Mouse (Mus musculus): ENCODE data around the gene Slc6a18. TPM values are rescaled to one million over a fixed set of nuclear protein-coding genes. Genes with fewer than 3 reads are reported as not detected.

The Slc6a18 gene
- polyA plus RNA-seq, 1 experiment from 2014 or later, result not detected

DNA sequence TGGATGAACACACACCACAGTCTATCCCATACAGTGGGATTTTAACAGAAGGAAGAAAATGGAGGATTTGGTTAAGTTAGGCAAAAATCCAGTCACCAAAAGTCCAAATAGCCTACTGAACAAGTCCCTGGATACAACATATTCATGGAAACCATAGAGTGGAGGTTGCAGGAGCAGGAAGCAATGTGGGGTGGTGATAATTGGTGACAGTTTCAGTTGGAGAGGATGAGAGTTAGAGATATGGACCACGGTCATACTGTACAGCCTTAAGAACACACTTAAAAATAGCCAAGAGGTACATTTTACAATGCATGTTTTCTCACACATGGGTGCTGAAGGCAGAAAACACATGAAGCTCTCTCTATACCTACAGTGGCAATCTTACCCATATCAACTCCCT lies 17.1 kb upstream of the Slc6a18 start:
- no peak for ATAC-seq (replicated peaks; ENCODE audit: extremely low read depth, insufficient read depth, low FRiP score)
- WGBS, result 42% methylated on average over 1 of the region's 1 CpGs
- H3K27me3 ChIP-seq (ENCODE audit: control insufficient read depth, insufficient read depth, low read length), result no peaks in the 10 kb centered on the region
- H3K36me3 ChIP-seq (ENCODE audit: control insufficient read depth, insufficient read depth), result no peaks in the 10 kb centered on the region
- H3K27ac ChIP-seq (ENCODE audit: low read length), result no peak overlapping the region
- H3K4me2 ChIP-seq (ENCODE audit: low read depth, low read length), result no peak overlapping the region
- H3K9ac ChIP-seq (ENCODE audit: low read length), result no peak overlapping the region
- H3K9me3 ChIP-seq (replicated peaks; ENCODE audit: control insufficient read depth, low read length), result no peaks in the 10 kb centered on the region
- H3K4me1 ChIP-seq (ENCODE audit: control insufficient read depth, insufficient read depth, low read length), result no peaks in the 10 kb centered on the region
- no peak overlapping the region for H3K4me3 ChIP-seq (ENCODE audit: low read length)

DNA sequence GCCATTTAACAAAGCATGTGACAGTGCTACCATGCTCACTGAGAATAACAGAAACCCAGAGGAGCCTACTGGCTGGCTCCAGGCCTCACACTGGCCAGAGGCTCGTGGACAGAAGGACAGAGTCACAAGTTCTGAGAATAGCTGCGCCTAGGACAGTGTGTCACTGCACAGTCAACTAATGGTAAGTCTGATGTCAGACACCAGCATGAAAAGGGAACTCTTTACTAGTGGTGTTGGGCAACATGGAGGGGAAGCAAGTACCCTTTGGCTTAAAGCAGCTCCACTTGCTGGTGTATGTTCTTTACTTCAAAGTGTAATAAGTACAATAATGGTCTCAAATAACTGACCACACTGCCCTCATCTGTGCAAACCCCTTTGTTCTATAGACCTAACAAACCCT lies 15.5 kb upstream of the Slc6a18 start:
- H3K27me3 ChIP-seq (ENCODE audit: control insufficient read depth, insufficient read depth, low read length), result no peaks in the 10 kb centered on the region; the same call in 1 of the 2 replicates
- ATAC-seq (replicated peaks; ENCODE audit: extremely low read depth, insufficient read depth, low FRiP score), result no peak
- no peak overlapping the region for H3K9ac ChIP-seq (ENCODE audit: low read length)
- H3K27ac ChIP-seq (ENCODE audit: low read length), result no peak overlapping the region
- H3K4me3 ChIP-seq (ENCODE audit: low read length), result no peak overlapping the region
- no peaks in the 10 kb centered on the region for H3K9me3 ChIP-seq (replicated peaks; ENCODE audit: control insufficient read depth, low read length)
- H3K4me2 ChIP-seq (ENCODE audit: low read depth, low read length), result no peak overlapping the region
- no peaks in the 10 kb centered on the region for H3K4me1 ChIP-seq (ENCODE audit: control insufficient read depth, insufficient read depth, low read length)
- 58% methylated on average over 2 of the region's 2 CpGs for WGBS
- no peaks in the 10 kb centered on the region for H3K36me3 ChIP-seq (ENCODE audit: control insufficient read depth, insufficient read depth)

DNA sequence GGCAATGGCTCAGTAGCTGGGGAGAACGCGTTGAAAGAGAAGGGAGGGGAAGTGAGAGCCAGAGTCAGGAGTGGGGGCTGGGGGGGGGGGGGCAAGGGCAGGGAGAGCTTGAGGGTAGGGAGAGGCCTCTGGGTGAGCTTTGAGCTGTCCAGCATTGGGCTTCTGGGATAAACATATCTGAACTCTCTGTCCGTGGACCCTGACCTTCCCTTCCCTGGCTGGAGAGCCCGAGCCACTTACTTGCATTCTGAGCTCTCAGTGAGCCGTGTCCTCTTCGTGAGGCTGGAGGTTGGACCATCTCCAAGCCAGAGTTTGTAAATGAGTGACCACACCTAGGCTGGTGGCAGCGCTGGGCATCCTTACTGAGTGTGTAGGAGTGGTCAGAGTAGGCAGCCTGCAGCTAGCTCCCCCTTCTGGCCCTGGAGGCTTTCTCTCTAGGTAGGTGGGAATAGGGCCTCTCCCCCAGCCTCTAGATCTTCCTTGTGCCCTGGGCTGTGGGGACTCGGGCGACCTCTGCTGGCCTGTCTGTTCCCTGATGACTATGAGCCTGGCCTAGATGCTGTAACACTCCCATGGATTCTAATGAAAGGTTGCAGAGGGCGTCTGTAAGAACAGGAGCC lies 14.5 kb upstream of the Slc6a18 start:
- H3K9ac ChIP-seq (ENCODE audit: low read length), result no peak overlapping the region
- no peak overlapping the region for H3K27ac ChIP-seq (ENCODE audit: low read length)
- H3K4me1 ChIP-seq (ENCODE audit: control insufficient read depth, insufficient read depth, low read length), result no peaks in the 10 kb centered on the region
- WGBS, result 27% methylated on average over 10 of the region's 10 CpGs
- H3K4me2 ChIP-seq (ENCODE audit: low read depth, low read length), result no peak overlapping the region
- H3K4me3 ChIP-seq (ENCODE audit: low read length), result no peak overlapping the region
- no peaks in the 10 kb centered on the region; the same call in 1 of the 2 replicates for H3K27me3 ChIP-seq (ENCODE audit: control insufficient read depth, insufficient read depth, low read length)
- no peaks in the 10 kb centered on the region for H3K36me3 ChIP-seq (ENCODE audit: control insufficient read depth, insufficient read depth)
- peak; percentile 79 for ATAC-seq (replicated peaks; ENCODE audit: extremely low read depth, insufficient read depth, low FRiP score)
- H3K9me3 ChIP-seq (replicated peaks; ENCODE audit: control insufficient read depth, low read length), result no peaks in the 10 kb centered on the region

DNA sequence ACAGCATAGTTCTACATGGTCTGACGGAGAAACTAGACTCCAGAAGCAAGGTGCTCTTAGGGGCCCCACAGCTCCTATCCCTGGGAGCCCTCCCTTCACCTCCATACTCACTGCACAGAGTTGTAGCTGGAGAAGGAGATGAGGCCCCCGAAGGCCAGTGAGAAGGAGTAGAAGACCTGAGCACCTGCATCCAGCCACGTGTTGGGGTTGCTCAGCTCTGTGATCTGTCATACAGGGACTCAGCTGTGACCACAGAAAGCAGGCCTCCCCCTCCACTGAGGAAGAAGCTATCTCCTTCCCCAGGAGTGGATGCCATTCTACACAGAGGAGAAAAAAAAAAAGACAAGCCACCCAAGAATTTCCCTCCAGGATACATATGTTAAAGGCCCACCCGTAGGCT lies 11.1 kb upstream of the Slc6a18 start:
- Histone ChIP-seq H3K36me3 (ENCODE audit: control insufficient read depth, insufficient read depth) (no peaks in the 10 kb centered on the region), H3K27me3 (ENCODE audit: control insufficient read depth, insufficient read depth, low read length) (no peaks in the 10 kb centered on the region; the same call in 1 of the 2 replicates), H3K9me3 (replicated peaks; ENCODE audit: control insufficient read depth, low read length) (no peaks in the 10 kb centered on the region), H3K4me3 (ENCODE audit: low read length) (no peak overlapping the region), H3K9ac (ENCODE audit: low read length) (no peak overlapping the region), H3K4me1 (ENCODE audit: control insufficient read depth, insufficient read depth, low read length) (no peaks in the 10 kb centered on the region), H3K27ac (ENCODE audit: low read length) (no peak overlapping the region), H3K4me2 (ENCODE audit: low read depth, low read length) (no peak overlapping the region)
- 68% methylated on average over 4 of the region's 4 CpGs for WGBS
- no peak for ATAC-seq (replicated peaks; ENCODE audit: extremely low read depth, insufficient read depth, low FRiP score)

DNA sequence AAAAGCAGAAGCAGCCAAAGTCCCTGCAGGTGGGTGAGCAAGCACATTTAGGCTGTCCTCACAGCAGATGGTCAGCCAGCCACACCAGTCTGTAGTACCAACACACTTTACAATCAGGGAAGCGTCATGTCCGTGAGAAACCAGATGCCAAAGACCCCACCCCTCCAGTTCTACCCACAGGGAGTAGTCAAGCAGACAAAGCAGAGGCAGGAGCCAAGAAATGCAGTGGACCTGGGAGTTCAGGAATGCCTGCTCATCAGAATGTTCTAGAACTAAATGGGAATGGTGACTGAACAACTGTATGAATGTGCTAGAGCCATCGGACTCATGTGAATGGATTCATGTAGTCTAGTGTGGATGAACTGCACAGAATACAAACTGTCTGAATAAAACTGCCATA lies 9.8 kb upstream of the Slc6a18 start:
- 54% methylated on average over 3 of the region's 3 CpGs for WGBS
- Histone ChIP-seq H3K36me3 (ENCODE audit: control insufficient read depth, insufficient read depth) (no peaks in the 10 kb centered on the region), H3K4me1 (ENCODE audit: control insufficient read depth, insufficient read depth, low read length) (no peaks in the 10 kb centered on the region), H3K27ac (ENCODE audit: low read length) (no peak overlapping the region), H3K27me3 (ENCODE audit: control insufficient read depth, insufficient read depth, low read length) (no peaks in the 10 kb centered on the region; the same call in 1 of the 2 replicates), H3K9ac (ENCODE audit: low read length) (no peak overlapping the region), H3K4me3 (ENCODE audit: low read length) (no peak overlapping the region), H3K9me3 (replicated peaks; ENCODE audit: control insufficient read depth, low read length) (no peaks in the 10 kb centered on the region), H3K4me2 (ENCODE audit: low read depth, low read length) (no peak overlapping the region)
- ATAC-seq (replicated peaks; ENCODE audit: extremely low read depth, insufficient read depth, low FRiP score), result no peak

DNA sequence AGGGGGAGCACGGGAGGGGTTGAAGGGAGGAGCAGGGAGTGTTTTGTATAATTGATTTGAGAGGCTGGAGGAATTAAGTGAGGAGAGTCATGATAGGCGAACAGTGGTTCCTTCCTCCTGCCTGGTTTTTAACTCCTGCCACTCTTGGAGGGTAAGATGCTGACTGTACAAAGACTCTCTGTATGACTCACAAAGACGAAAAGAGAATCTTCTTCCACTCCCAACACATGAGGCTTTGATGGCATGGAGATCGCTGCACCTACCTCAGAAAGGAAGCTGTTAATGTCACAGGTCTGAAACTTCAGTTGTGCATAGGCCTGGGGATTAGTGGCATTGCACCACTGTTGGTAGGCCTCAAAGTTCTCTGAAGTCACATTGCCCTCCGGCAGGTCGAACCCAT lies 7.7 kb upstream of the Slc6a18 start:
- H3K9ac ChIP-seq (ENCODE audit: low read length), result no peak overlapping the region
- no peak for ATAC-seq (replicated peaks; ENCODE audit: extremely low read depth, insufficient read depth, low FRiP score)
- no peak overlapping the region for H3K4me2 ChIP-seq (ENCODE audit: low read depth, low read length)
- 79% methylated on average over 6 of the region's 6 CpGs for WGBS
- H3K27me3 ChIP-seq (ENCODE audit: control insufficient read depth, insufficient read depth, low read length), result no peaks in the 10 kb centered on the region; the same call in 1 of the 2 replicates
- H3K27ac ChIP-seq (ENCODE audit: low read length), result no peak overlapping the region
- H3K4me1 ChIP-seq (ENCODE audit: control insufficient read depth, insufficient read depth, low read length), result no peaks in the 10 kb centered on the region
- no peak overlapping the region for H3K4me3 ChIP-seq (ENCODE audit: low read length)
- H3K36me3 ChIP-seq (ENCODE audit: control insufficient read depth, insufficient read depth), result no peaks in the 10 kb centered on the region
- no peaks in the 10 kb centered on the region for H3K9me3 ChIP-seq (replicated peaks; ENCODE audit: control insufficient read depth, low read length)

DNA sequence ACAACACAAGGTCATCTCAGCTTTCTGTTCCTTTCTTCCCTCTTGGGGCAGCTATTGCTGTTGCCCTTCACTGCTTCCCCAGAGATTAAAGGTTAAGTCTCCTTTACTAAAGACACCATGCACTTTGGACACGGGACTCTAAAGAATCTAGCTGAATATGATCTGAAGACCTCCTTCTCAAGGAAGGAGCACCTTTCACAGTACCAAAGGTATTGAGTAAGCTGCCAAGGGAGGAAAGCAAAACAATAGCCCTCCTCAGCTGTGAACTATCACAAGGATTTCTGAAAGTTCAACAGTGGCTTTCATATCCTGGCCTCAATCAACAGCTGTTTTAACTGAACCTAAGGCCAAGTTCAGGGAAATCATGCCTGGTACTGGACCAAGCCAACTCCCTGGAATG lies 6.6 kb upstream of the Slc6a18 start:
- Histone ChIP-seq H3K9me3 (replicated peaks; ENCODE audit: control insufficient read depth, low read length) (no peaks in the 10 kb centered on the region), H3K4me1 (ENCODE audit: control insufficient read depth, insufficient read depth, low read length) (no peaks in the 10 kb centered on the region), H3K36me3 (ENCODE audit: control insufficient read depth, insufficient read depth) (no peaks in the 10 kb centered on the region), H3K4me3 (ENCODE audit: low read length) (no peak overlapping the region), H3K9ac (ENCODE audit: low read length) (no peak overlapping the region), H3K27me3 (ENCODE audit: control insufficient read depth, insufficient read depth, low read length) (no peaks in the 10 kb centered on the region), H3K27ac (ENCODE audit: low read length) (no peak overlapping the region), H3K4me2 (ENCODE audit: low read depth, low read length) (no peak overlapping the region)
- no peak for ATAC-seq (replicated peaks; ENCODE audit: extremely low read depth, insufficient read depth, low FRiP score)
- WGBS, result 78% methylated on average over 1 of the region's 1 CpGs

DNA sequence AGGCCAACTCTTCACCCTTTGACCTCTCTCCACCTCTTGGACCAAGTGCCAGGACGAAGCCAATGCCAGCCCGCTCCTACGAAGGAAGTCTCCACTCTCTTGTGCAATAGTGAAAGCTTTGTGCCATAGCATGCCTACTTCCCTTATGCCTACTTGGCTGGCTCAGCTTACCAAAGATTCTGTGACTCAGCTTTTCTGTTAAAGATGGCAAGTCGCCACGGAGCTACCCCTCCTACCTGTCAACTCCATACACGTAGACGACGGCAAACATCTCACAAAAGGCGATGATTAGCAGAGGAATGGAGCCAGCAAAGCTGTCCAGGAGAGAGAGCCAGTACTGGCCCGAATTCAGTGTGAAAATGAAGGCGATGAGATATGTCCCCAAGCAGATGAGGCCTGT lies 5.9 kb upstream of the Slc6a18 start:
- no peak; the same call in 1 of the 2 replicates for ATAC-seq (replicated peaks; ENCODE audit: extremely low read depth, insufficient read depth, low FRiP score)
- Histone ChIP-seq H3K36me3 (ENCODE audit: control insufficient read depth, insufficient read depth) (no peaks in the 10 kb centered on the region), H3K4me3 (ENCODE audit: low read length) (no peak overlapping the region), H3K9ac (ENCODE audit: low read length) (no peak overlapping the region), H3K9me3 (replicated peaks; ENCODE audit: control insufficient read depth, low read length) (no peaks in the 10 kb centered on the region), H3K27me3 (ENCODE audit: control insufficient read depth, insufficient read depth, low read length) (no peaks in the 10 kb centered on the region), H3K4me2 (ENCODE audit: low read depth, low read length) (no peak overlapping the region), H3K27ac (ENCODE audit: low read length) (no peak overlapping the region), H3K4me1 (ENCODE audit: control insufficient read depth, insufficient read depth, low read length) (no peaks in the 10 kb centered on the region)
- WGBS, result 67% methylated on average over 11 of the region's 11 CpGs

DNA sequence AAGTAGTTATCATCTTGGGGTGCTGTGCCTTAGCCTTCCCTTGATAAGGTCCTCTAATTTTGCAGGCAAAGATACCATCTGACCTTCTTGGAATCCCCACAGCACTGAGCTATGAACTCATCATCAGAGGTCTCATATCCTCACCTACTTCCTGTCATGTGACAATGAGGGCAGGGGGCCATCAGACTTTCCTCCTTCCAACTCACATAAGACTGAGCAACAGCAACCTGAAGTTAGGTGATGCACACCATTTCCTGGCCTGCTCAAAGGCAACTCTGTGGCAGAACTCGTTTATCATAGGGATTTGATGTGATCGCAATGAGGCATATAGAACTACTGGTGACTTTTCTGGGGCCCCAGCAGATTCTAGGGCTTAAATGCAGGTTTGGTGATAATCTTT lies 4.4 kb upstream of the Slc6a18 start:
- H3K9me3 ChIP-seq (replicated peaks; ENCODE audit: control insufficient read depth, low read length), result no peaks in the 10 kb centered on the region
- no peak for ATAC-seq (replicated peaks; ENCODE audit: extremely low read depth, insufficient read depth, low FRiP score)
- H3K27me3 ChIP-seq (ENCODE audit: control insufficient read depth, insufficient read depth, low read length), result no peaks in the 10 kb centered on the region
- H3K4me1 ChIP-seq (ENCODE audit: control insufficient read depth, insufficient read depth, low read length), result no peaks in the 10 kb centered on the region
- no peaks in the 10 kb centered on the region for H3K36me3 ChIP-seq (ENCODE audit: control insufficient read depth, insufficient read depth)
- no peak overlapping the region for H3K27ac ChIP-seq (ENCODE audit: low read length)
- H3K9ac ChIP-seq (ENCODE audit: low read length), result no peak overlapping the region
- no peak overlapping the region for H3K4me3 ChIP-seq (ENCODE audit: low read length)
- H3K4me2 ChIP-seq (ENCODE audit: low read depth, low read length), result no peak overlapping the region
- WGBS, result 88% methylated on average over 2 of the region's 2 CpGs

Data from heart, embryonic 16.5 days (tissue).